Mouse (Mus musculus): ENCODE measurements around the gene BC017158.

The BC017158 gene

DNA sequence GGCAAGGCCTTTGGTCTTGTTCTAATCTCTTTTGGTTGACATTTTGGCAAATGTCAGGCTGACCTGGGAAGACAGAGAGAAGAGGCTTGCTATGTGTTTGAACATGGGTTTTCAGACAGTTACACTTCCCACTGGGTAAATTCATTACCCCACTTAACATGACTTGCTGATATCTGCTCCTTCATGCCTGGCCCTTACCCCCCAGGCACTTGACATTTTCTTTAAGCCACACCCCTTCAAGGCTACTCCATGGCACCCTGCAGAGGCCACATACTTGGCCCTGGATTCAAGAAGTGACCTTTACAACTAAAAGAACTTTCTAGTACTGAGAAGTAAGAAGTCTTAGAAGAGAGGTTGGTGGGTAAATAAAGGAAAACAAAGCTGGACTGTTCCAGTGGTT is 9.9 kb upstream of the BC017158 start:
- no peak for DNase-seq

DNA sequence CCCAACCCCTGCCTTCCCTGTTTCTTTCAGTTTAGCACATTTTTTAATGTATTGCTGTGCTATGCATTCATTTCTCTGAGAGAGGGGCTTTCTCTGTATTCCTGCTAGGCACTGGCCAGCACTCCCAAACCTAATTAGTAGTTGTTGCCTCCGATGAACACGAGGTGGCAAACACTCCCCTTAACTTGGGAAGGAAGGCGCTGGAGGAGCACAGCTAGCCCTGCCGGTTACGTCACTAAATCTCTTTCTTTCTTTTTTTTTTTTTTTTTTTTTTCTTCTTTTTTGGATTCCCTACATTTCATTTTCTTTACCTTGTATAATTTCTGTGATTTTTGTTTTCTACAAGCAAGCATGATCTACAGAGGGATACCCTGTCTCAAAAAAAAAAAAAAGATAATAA is 6.9 kb upstream of the BC017158 start:
- no peak for DNase-seq

DNA sequence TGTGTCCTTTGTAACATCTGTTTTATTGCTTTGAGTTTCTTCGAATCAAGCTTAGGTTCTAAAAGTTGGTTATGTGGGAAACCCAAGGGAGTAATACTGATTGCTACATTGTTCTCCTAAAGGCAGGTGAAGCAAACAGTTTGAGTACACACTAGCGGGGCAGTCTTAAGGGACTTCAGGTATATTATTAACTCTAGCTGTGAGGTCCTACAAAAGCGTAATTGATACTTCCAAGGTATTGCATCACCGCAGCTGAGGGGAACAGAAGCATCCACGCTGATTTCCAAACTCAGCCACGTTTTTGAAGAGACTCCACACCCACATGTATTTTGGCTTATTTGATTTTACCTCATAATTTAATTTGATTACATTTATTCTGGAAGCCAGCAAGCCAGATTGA is 6.2 kb upstream of the BC017158 start:
- no peak for DNase-seq

DNA sequence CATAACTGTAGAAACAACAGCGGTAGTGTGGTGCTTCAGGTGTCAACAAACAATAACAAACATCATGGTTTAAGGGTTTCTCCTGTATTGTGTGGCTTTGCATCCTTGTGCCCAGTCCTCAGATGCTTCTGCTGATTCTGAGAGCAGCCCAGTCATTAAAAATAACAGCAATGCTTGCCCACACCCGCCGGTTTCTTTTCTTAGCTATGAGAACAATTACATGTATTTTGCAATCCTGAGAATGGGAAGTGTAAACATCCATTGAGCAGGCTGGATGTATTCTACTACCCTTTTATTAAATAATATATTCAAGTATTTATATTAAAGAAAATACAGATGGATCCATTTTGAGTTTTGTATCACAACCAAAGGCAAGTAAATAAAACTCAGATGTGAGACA is 4.2 kb upstream of the BC017158 start:
- DNase-seq = no peak

DNA sequence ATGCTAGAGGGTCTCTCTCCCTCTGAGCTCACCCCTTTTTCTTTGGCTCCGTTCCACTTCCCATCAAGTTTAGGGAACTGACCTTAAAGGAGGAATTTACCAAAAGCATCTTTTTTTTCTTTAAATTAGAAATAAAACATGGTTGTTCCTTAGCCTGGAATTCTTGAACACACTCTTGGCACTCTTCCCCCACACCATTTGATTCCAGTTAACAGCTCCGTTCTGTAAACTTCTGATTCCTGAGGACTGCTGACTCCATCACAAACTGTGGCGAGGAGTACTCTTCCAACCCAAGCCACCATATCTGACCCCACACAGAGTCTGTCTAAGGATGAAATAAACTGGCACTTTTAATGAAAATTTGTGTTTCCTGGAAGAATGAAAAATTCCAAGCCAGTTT is 3.0 kb upstream of the BC017158 start:
- no peak for DNase-seq

DNA sequence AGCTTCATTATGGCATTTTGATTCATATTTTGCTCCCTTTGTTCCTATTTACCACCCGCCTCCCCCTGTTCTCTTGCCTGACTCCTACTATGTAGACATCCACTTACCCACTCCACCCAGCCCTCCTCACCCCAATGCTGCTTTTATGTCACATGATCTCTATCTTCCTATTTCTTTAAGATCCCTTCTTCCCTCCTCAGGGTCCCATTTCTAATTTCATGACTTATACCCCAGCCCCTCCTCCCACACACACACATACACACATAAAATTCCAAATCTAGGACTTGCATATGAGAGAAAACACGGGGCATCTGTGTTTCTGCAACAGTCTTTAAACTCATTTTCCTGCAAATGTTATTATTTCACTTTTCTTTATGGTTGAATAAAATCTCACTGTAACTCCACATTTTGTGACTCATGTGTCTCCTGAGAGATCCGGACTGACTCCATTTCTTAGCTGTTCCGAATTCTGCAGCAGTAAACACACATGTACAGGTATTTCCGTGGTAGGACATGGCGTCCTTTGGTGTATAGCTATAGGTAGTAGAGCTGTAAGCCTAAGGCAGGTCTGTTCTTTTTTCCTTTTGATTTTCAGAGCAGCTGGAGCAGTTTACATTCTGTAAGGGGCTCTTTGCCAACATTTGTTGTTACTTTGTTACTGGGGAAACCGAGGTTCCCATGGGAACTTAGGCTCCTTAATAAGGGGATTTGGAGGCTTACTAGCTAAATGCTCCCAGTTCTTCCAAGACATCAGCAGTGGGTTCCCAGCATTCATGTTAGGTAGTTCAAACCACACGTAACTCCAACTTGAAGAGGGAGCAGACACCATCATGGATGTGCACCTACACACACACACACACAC is 742 bp upstream of the BC017158 start:
- DNase-seq = no peak

DNA sequence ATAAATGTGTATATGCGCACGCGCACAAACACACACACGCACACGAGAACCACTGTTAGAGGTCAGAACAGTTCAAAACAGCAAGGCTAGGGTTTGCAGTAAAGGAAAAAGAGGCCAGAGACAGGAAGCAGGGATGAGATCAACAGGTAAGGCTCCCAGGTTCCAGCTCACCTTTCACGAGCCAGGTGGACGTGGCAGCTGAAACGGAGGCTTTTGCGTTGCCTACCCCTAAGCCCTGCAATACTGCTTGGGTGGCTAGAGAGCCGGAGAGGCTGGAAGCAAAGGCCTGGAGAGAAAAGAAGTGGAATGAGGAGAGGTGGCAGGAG is 716 bp downstream of the BC017158 start:
- no peak for DNase-seq

DNA sequence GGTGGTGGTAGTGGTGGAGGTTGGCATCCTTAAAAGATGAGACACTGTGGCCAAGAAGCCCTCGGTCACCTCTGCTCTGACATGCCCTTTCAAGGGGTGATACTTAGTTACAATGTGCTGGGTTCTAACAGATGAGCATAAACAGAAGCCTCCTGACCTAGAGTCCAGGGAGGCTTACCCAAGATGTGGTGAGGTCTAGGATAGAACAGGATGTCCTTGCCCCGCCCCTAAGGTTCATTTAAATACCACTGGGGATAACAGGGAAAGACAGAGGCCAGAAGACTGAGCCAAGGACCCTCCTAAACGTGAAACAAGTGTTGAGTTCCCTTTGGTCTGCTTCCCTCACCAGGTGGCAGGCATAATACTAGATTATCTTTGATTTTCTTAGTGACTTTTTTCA is 1.5 kb downstream of the BC017158 start:
- DNase-seq = no peak

DNA sequence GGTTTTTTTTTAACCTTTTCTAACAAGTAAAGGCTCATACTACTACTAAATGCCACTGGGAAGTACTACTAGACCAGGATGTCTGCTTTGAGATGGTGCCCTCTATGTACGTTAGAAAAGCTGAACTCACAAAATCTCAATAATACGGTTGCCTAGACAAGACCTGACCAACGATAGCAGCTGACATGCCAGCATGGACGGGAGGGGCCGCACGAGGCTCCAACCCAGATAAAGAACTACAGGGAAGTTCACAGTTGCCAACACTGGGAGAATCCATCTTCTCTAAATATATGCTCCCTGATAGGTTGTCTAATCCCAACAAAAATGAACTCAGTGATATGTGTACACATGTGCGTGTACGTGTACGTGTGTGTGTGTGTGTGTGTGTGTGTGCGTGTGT is 3.2 kb downstream of the BC017158 start:
- DNase-seq = no peak

DNA sequence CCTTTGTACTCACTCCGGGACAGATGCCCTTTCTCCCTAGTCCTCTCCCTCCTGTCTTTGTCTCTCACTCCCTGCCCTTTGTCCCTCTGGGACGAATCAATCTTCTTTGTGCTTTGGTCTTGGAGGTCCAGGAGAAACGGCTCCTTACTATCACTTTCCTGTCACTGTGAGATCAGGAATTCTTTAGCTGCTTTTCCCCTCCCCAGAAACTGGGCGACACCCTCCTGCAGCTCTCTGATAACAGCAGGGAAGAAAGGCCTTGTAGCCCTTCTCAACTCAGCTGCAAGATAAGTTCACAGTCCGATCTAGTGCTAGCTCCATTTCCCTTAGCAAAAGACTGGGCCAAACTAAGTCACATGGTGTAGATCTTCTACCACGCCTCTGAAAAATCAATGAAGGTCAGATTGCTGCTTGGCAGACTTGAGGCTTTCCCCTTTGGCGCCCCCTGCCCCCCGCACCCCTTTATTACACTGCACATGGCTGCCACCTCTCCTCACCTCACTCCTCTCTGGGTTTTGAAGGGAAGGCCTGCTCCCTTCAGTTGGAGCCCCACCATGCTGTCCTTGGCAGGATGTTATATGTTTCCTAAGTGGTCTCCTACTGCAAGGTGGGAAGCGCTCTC is 8.9 kb downstream of the BC017158 start:
- no peak for DNase-seq

DNA sequence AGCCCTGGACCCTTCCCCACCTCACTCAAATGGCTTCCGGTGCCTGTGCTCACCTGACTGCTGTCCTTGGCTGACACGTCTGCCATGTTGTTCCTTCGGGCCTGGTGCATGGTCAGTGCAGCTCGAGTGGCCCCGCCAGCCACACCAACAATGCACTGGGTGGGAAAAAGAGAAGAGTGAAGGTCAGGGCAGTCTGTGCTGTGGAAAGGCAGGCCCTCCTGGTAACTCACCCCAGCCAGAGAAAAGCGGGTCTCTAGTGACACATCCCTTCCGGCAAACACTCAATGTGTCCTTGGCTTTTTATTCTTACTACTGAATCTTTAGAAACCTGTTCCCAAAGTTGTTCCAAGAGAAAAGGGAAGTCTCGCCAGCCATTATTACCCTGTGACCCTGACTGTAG is 12.9 kb downstream of the BC017158 start:
- no peak for DNase-seq

DNA sequence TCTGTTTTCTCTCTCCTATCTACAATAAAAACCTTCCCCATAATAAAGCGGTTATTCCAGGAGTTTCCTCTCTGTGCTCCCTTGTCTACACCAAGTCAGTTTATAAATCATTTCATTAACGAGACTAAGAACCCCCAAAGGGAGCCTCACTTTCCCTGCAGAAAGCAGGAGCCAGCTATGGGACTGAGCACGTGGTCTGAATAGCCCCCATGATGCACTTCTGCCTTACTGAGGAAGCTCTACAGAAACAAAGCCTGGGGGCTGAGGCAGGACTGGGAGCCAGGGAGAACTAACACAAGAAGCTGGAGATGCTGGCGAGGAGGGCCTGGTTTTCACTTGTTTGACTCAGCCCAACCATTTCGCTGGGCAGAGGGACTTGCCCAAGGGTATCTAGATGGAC is 13.9 kb downstream of the BC017158 start:
- no peak for DNase-seq

DNA sequence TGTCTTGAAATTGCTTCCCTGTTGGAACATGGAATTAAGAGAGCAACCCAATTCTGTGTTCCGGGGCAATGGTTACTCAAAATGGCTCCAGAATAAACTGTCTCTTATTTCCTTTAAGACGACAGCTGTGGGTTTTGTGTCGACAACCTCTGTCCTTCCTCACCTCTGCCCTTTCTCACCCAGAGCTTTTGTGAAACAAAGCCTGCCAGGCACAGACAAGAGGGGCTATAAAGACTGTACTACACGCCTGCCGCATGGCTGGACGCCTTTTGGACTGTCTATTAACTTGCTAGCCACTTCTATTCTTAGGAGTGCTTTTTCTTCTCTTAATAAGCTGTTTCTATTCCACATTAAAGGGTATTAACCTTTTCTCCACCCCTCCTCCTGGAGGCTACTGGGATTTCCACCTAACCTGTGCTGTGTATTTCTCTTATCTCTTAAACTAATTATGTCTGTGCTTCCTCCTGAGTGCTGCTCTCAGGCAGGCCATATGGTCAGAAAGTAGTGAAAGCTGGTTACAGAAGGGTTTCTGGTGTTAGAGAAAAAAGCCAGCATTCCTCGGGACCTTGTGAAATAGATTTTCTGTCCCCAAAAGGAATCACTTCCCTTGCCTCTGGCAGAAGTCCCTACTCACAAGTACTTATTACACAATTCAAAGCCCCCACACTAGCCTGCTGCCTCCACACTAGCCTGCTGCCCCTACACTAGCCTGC is 15.3 kb downstream of the BC017158 start:
- no peak for DNase-seq

DNA sequence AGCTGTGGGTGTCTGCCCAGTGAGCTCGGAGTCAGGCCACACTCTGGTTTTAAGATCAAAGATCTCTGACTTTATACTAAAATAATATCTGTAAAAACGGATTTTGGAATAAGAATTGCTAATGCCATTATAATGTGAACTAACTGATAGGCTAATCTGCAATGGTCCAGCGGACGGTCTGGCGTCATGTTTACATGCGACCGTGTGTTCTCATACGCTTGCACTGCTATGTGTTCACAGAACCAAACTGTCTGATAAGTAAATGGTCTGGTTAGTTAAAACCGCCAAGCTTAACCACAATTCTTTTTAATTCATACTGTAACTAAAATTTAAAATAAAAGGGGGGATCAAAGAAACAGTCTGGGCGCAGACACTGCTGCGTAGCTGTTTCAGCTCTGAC is 16.2 kb downstream of the BC017158 start:
- DNase-seq = no peak

DNA sequence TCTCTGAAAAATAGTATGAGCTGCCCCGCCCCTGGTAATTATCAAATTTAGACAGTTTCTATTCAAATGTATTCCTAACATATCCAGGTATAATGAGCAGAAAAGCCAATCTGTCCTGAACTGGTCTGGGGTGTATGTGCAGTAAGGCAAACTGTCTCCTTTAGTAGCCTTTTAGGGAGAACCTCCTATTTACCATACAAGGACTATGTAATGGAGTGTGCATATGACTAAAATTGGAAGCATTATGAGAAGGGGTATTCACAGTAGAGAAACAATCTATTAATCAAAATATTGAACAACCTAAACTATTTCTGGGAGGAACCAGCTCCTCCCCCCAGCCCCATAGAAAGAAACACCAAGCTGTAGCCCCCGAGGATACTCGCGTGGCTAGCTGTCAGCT is 18.2 kb downstream of the BC017158 start:
- DNase-seq = no peak

DNA sequence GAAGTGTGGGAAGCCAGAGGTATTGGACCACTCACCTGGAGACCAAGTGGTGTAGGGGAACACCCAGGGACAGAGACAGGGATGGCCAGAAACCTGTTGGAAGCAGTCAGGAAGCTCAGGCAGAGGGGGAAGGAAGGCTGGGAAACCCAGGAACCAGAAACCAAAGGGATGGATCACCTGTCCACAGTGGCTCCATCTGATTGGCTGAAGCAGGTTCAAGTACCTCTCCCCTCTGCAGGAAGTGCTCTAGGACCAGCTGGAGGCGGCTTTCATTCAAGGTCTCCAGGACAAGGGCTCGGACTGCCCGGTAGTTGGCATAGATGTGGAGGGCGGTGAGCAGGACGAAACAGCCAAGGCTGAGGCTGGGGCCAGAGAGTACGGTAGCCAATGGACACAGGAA is 21.9 kb downstream of the BC017158 start:
- DNase-seq = no peak

DNA sequence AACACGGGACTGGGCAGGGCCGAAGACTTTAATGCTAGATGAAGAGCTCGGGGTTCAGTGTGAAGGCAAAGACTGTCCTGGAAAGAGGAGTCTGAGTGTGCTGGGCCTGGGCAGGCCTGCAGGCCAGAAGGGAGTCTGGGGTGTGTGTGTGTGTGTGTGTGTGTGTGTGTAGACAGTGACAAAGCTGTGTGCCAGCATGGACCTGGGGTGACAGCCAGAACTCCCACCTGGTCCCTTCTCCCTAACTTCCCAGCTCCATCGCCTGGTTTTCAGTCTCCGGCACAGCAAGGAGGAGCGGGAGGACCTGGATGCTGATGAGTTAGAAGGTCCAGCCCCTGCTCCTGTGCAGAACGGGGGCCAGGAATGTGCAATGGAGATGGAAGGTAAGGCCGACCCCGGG is 26.5 kb downstream of the BC017158 start:
- DNase-seq = peak; percentile 25

DNA sequence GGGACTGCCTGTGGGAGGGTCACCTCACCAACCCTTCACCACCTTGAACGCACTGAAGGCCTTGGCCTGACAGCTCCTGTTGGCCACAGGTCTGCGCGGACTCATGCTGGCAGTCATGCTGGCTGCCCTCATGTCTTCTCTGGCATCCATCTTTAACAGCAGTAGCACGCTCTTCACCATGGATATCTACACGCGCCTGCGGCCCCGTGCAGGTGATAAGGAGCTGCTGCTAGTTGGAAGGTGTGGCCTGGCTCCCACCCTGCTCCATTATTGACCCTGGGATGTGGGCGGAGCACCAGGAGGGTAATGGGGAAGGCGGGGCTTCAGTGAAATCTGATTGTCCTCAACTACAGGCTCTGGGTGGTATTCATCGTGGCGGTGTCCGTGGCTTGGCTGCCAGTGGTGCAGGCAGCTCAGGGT is 27.5 kb downstream of the BC017158 start:
- DNase-seq = peak; percentile 48

DNA sequence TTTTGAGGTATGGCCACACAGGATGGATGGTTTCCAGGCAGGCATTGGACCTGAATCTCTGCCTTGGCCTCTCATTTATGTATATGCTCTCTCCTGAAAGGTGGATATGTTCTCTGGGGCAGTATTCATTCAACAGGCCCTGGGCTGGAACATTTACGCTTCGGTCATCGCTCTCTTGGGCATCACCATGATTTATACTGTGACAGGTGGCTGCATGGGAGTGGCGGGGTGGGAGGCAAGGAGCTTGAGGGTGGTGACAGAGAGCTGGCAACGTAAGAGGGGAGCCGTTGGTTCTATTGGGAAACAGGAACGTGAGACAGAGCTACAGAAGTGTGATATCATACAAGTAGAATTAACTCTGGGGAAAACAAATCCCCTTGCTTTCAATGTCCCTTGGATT is 30.2 kb downstream of the BC017158 start:
- DNase-seq = no peak

DNA sequence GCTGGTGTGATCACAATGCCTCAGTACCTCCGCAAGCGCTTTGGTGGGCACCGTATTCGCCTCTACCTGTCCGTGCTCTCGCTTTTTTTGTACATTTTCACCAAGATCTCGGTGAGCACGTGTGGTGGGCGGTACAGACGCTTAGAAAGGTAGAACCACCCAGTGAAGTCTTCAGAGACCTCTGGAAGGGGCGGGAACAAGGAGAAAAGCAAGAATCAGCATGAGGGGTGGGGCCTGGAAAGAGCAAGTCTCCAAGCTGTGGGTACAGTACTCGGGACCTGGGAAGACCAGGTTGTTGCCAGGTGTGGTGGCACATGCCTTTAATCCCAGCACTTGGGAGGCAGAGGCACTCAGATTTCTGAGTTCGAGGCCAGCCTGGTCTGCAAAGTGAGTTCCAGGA is 30.6 kb downstream of the BC017158 start:
- DNase-seq = no peak

DNA sequence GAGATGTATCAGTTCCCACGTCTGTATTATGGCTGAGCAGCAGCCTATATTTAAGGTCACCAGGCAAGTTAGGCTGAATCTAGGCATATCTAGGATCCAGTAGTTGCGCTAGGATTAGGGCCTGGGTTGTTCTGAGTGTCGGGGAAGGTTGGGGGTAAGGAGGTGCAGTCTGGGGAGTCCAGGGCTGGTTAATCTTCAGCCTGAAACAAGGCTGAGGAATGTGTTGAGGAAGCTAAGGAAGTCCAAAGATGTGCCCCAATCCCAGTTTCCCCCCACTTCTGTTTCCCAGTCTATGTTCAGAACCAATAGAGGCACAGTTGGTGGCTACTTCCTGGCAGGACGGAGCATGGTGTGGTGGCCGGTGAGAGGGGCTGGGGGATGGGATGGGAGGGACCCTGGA is 31.9 kb downstream of the BC017158 start:
- DNase-seq = no peak

DNA sequence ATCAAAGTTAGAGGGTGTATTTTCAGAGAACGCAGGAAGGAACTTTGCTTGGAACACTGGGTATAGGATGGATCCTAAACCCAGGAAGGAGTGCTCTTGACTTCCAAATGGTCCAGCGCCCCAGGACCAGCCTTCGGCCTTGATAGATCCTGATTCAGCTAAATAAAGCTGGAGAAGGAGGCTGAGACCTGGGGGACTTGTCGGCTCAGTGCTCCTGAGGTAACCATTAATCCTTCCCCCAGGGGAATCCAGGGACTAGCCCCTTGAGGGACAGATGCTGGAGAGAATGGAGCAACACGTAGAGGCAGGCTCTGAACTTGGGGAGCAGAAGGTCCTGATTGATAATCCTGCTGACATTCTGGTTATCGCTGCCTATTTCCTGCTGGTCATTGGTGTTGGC is 32.6 kb downstream of the BC017158 start, which contains the start of gene Slc5a2:
Gene Slc5a2, plus strand, starts transcription at position 247 of the 400 bp plus-strand sequence.
- no peak for DNase-seq

DNA sequence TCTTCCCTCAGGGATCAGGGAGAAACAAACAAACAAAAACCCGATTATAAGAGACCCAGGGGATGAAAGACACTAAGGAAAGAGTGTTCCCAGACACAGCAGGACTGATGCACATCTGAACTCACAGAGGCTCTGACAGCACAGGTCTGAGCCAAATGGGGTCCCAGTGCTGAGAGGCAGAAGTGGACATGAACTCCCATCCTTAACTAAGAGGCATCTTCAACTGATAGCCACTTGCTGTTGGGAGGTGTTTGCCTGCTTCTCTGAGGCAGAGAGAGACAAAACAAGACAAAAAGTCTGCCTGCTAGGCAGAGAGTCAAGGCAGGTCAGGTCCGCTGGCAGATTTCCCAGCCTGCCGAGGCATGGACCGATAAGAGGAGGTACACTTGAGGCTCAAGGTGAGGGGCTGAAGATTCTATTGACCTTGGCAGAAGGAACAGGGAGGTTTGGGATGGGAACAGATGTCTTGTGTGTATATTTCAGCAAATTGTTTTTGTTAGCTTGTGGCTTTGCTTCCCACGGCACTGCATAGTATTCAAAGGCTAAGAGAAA is 41.1 kb downstream of the BC017158 start:
- DNase-seq = no peak

DNA sequence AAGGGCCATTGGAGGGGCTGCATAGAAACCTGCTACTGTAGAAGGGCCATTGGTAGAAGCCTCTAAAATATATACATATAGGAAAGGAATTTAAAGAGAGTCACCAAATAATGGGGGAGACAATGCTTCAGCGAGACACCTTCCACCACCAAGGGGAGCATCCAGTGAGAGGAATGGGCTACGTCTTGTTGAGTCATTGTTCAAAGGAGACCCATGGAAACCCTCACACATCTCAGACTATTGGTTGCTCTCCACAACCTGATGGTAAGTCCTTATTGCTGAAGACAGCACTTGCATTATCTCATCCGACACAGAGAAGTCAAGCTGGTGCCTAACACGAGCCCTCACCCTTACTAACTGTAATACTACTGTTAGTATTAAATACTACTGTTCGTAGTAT is 42.2 kb downstream of the BC017158 start:
- DNase-seq = no peak

Data from cerebellum, adult 11 months (tissue).